Mouse (Mus musculus): Measurements from ENCODE around the gene Olfr157.

The Olfr157 gene

GRCm38 (mm10) chr4:43840101-43840500 lies at the start of gene Olfr157:
Gene Olfr157, minus strand, starts transcription at chr4:43840201.
- no peak for DNase-seq (ENCODE audit: low read depth, low spot score)

- no peak for DNase-seq (ENCODE audit: low read depth, low spot score)
Observed at GRCm38 (mm10) chr4:43884196-43884595, 44.2 kb upstream of the Olfr157 start.

- no peak for DNase-seq (ENCODE audit: low read depth, low spot score)
Observed at GRCm38 (mm10) chr4:43879566-43879965, 39.6 kb upstream of the Olfr157 start.

- no peak for DNase-seq (ENCODE audit: low read depth, low spot score)
Observed at GRCm38 (mm10) chr4:43878121-43878776, 38.2 kb upstream of the Olfr157 start.

GRCm38 (mm10) chr4:43877230-43877629 lies 37.2 kb upstream of the Olfr157 start:
- no peak for DNase-seq (ENCODE audit: low read depth, low spot score)

- peak; percentile 50 for DNase-seq (ENCODE audit: low read depth, low spot score)
Observed at GRCm38 (mm10) chr4:43875919-43876411, 36.0 kb upstream of the Olfr157 start.

- peak; percentile 86 for DNase-seq (ENCODE audit: low read depth, low spot score)
Observed at GRCm38 (mm10) chr4:43875160-43875918, 35.3 kb upstream of the Olfr157 start, which contains the start of gene Reck. Gene Reck, plus strand, starts transcription at chr4:43875530.

- DNase-seq (ENCODE audit: low read depth, low spot score), result no peak
Observed at GRCm38 (mm10) chr4:43874501-43874900, 34.5 kb upstream of the Olfr157 start.

- DNase-seq (ENCODE audit: low read depth, low spot score), result no peak
Observed at GRCm38 (mm10) chr4:43869821-43870220, 29.8 kb upstream of the Olfr157 start.

- DNase-seq (ENCODE audit: low read depth, low spot score), result no peak
Observed at GRCm38 (mm10) chr4:43863298-43863697, 23.3 kb upstream of the Olfr157 start.

- peak; percentile 81 for DNase-seq (ENCODE audit: low read depth, low spot score)
Observed at GRCm38 (mm10) chr4:43860744-43861519, 20.9 kb upstream of the Olfr157 start.

GRCm38 (mm10) chr4:43859886-43860285 lies 19.9 kb upstream of the Olfr157 start:
- DNase-seq (ENCODE audit: low read depth, low spot score), result no peak

- DNase-seq (ENCODE audit: low read depth, low spot score), result no peak
Observed at GRCm38 (mm10) chr4:43854101-43854500, 14.1 kb upstream of the Olfr157 start.

GRCm38 (mm10) chr4:43851265-43851664 lies 11.3 kb upstream of the Olfr157 start, which contains the start of gene Olfr155:
Gene Olfr155, plus strand, starts transcription at chr4:43851565.
- DNase-seq (ENCODE audit: low read depth, low spot score), result no peak

- no peak for DNase-seq (ENCODE audit: low read depth, low spot score)
Observed at GRCm38 (mm10) chr4:43838326-43838725, 1.7 kb downstream of the Olfr157 start.

GRCm38 (mm10) chr4:43834749-43835148 lies 5.3 kb downstream of the Olfr157 start:
- DNase-seq (ENCODE audit: low read depth, low spot score), result no peak

- no peak for DNase-seq (ENCODE audit: low read depth, low spot score)
Observed at GRCm38 (mm10) chr4:43833752-43834151, 6.2 kb downstream of the Olfr157 start.

- DNase-seq (ENCODE audit: low read depth, low spot score), result peak; percentile 53
Observed at GRCm38 (mm10) chr4:43832031-43832430, 8.0 kb downstream of the Olfr157 start.

- no peak for DNase-seq (ENCODE audit: low read depth, low spot score)
Observed at GRCm38 (mm10) chr4:43828806-43829205, 11.2 kb downstream of the Olfr157 start.

- DNase-seq (ENCODE audit: low read depth, low spot score), result peak; percentile 73
Observed at GRCm38 (mm10) chr4:43823845-43824337, 16.1 kb downstream of the Olfr157 start, which contains the start of gene Olfr156. Gene Olfr156, minus strand, starts transcription at chr4:43823895.

GRCm38 (mm10) chr4:43822896-43823550 lies 17.0 kb downstream of the Olfr157 start:
- DNase-seq (ENCODE audit: low read depth, low spot score), result no peak
